Mouse (Mus musculus) thymus, adult 2 months (tissue): ENCODE measurements at regions not wholly inside any gene's neighbourhood (a gene's known extent, or its start where the extent isn't known, plus 50 kb on each side); places are given as distances from the start of the nearest gene placed in this dataset.

ENCODE experiments used
- CTCF ChIP-seq: fragments of 200-500 bp; IDR thresholded peaks from 2 replicates; pipeline ENCODE4 v1.5.1; 2012; ENCODE audit warnings: mild to moderate bottlenecking, control low read depth, low read length, moderate library complexity, borderline replicate concordance; ENCODE audit not compliant: control insufficient read depth, poor library complexity, insufficient read depth; ENCODE audit errors: extremely low read depth
- POLR2A ChIP-seq: fragments of 200-500 bp; IDR thresholded peaks from 2 replicates; pipeline ENCODE4 v1.6.1; 2012; ENCODE audit warnings: mild to moderate bottlenecking, low read length, control low read depth, moderate library complexity; ENCODE audit not compliant: control insufficient read depth, poor library complexity, insufficient read depth; ENCODE audit errors: extremely low read depth

DNA sequence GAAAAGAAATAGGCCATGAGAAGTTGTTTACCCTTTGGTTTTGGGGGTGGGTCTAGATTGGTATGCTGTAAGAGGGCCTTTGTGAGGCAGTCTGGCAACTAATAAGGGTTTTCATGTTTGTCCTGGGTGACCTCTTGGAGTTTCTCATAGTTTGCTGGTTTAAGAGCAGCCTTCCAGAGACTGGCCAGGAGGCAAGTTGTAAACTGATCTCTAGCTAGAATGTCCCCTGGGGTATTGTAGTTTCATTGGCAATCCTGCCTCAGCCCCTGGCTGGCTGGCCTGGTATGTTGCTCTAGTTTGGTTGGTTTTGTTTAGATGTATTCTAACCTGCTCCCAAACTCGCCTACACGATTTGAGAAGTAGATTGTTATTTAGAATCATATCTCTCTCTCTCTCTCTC, 187.1 kb downstream of the Ankrd50 start:
- TF ChIP-seq POLR2A (no peak), CTCF (no peak)
